Mouse (Mus musculus): ENCODE data around the gene Impg2. TPM values are rescaled to one million over a fixed set of nuclear protein-coding genes. Genes with fewer than 3 reads are reported as not detected.

Impg2 gene
- total RNA-seq, 2 experiments from 2014 or later = 0.87 to 1.2 TPM

DNA sequence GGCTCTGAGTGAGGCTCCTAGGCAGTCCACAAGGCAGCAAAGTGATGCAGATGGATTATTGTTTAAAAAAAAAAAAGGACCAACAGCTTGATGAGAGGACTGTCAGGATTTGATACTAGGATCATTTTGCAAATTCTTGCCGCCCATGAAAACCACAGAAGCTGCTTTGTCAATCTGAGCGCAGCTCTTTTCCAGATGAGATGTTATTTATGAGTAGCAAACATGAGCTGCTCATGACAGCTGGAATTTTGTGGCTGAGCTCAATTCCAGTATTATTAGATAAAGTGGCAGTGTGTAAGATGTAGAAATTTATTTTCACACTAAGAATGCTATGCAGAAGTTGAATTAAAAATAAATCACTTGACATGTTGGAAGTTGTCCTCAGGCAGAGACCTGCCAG is 94.7 kb downstream of the Impg2 start:
- peak in 1 of 2 experiments; percentile 8 for DNase-seq (ENCODE audit: low spot score in 2 of 2)

DNA sequence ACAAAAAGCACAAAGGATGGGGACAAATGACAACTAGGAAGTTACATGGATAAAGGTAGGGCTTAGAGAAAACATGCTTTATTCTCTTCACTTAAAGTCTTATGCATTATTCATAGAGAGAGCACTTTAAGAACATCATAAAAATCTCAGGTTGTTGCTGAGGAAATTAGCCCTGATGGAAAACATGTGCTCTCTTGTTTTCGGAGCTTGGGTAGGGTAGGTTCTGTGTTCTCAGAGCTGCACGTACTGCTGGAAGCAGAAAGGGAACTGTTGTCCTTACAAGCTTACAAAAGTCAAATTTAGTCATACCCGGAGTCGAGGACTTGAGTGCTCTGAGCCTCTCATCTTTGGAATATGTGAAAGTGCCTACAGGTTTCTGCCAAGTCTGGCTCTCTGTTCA is 98.9 kb downstream of the Impg2 start:
- no peak for DNase-seq (ENCODE audit: low spot score in 2 of 2)

DNA sequence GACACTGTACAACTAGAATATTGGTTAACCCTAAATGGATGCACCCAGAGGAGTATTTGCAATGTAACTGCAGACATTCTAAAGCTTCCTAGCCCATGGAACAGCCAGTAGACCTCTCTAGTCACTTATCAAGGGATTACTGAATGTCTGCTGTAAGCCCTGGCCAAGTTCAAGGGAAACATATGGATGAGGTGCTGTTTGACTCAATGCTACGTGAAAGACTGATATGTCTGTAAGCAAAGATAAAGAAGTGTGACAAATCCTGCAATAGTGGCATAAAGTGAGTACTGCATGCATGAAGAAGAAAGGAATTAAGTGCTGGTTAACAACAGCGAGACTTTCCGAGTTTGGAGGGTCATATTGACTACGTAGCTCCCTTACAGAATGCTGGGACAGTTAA is 100.1 kb downstream of the Impg2 start:
- DNase-seq (ENCODE audit: low spot score in 2 of 2) = no peak

DNA sequence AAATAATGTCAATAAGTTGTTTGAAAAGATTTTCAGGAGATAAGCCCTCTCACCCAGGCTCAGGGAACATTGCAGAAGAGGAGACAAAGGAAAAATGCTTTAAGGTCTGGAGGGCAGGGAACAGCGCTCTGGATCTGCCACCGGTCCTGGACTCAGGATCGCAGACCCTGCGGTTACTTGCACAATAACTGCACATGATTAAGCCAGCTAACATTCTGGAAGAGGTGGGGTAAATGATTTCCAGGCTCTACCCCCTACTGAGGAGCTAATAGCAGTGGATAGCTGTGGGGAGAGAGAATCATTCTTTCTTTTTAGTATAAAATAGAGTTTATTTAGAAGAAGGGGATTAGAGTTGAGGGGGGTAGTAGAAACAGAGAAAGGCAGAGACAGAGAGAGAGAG is 103.5 kb downstream of the Impg2 start:
- DNase-seq (ENCODE audit: low spot score in 2 of 2) = no peak

DNA sequence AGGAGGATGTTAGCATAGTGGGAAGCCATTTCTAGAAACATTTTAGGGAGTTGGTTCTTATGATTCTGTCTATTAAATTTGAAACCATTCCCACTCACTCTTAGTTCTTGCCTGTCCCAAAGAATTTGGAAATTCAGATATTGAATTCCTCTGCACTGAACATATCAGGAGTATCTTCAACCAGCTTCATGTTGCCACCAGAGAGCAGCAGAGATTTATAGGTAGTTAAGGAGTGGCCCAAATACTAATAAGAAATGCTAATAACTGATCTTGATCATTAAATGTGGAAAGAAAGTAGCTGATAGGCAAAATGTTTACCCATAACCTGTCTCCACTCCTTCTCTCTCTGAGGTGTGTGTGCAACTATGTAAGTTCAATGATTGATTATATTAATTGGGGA is 107.2 kb downstream of the Impg2 start:
- peak in 1 of 2 experiments; percentile 22 for DNase-seq (ENCODE audit: low spot score in 2 of 2)

Other genes with a start within 250 kb of the Impg2 start
- gene Rpl24, start 238.0 kb upstream of the Impg2 start, total RNA-seq (2021) = 100 to 1,000 TPM; 450 to 460 TPM
- gene Zbtb11, start 230.4 kb upstream of the Impg2 start, total RNA-seq (2021) = 10 to 100 TPM; 30.3 to 32.1 TPM
- 100 to 1,000 TPM; 122 to 132 TPM for gene Pcnp, start 174.6 kb upstream of the Impg2 start, total RNA-seq (2021)
- gene Trmt10c, start 166.5 kb upstream of the Impg2 start, total RNA-seq (2021) = 10 to 100 TPM; 10.3 to 10.9 TPM
- 10 to 100 TPM; 49.3 to 53.4 TPM for gene Senp7, start 156.0 kb upstream of the Impg2 start, total RNA-seq (2021)